Mouse (Mus musculus): ENCODE measurements around the gene Neu1.

- TF ChIP-seq GATA1 (IDR thresholded peaks at IDR 0.05; ENCODE audit: borderline replicate concordance, low read length), result no peak
- no peak for TF ChIP-seq FLI1 (IDR thresholded peaks at IDR 0.05; ENCODE audit: low read length)
Measured at GRCm38 (mm10) chr17:34949553-34949969, 18.5 kb downstream of the Neu1 start.
